Mouse (Mus musculus): ENCODE data around the gene Rundc3a.
A peak's percentile ranks its signal among the peaks of the same experiment; 100 is the strongest.
"Not testable (repeated sequence)": the region's sequence is repeated elsewhere in the genome, so short reads cannot be mapped to it uniquely, and the experiment has no call there.

Gene Rundc3a

GRCm38 (mm10) chr11:102410345-102410744 is 17.1 kb downstream of the Rundc3a start:
- DNase-seq: not testable (repeated sequence)

- no peak for DNase-seq
Measured at GRCm38 (mm10) chr11:102411061-102411460, 17.9 kb downstream of the Rundc3a start.

GRCm38 (mm10) chr11:102411704-102412103 is 18.5 kb downstream of the Rundc3a start:
- peak; percentile 76 for DNase-seq

GRCm38 (mm10) chr11:102413059-102413458 is 19.9 kb downstream of the Rundc3a start:
- DNase-seq: no peak

- no peak for DNase-seq
Measured at GRCm38 (mm10) chr11:102415034-102415802, 22.0 kb downstream of the Rundc3a start.

- no peak for DNase-seq
Measured at GRCm38 (mm10) chr11:102417160-102417559, 24.0 kb downstream of the Rundc3a start.

- no peak for DNase-seq
Measured at GRCm38 (mm10) chr11:102418887-102419286, 25.7 kb downstream of the Rundc3a start.

- DNase-seq: no peak
Measured at GRCm38 (mm10) chr11:102421559-102421958, 28.4 kb downstream of the Rundc3a start.

- no peak for DNase-seq
Measured at GRCm38 (mm10) chr11:102424666-102425065, 31.5 kb downstream of the Rundc3a start.

GRCm38 (mm10) chr11:102425555-102426316 is 32.5 kb downstream of the Rundc3a start:
- no peak for DNase-seq

GRCm38 (mm10) chr11:102428981-102429540 is 35.9 kb downstream of the Rundc3a start:
- no peak for DNase-seq

GRCm38 (mm10) chr11:102429551-102429950 is 36.3 kb downstream of the Rundc3a start:
- no peak for DNase-seq

- peak; percentile 88 for DNase-seq
Measured at GRCm38 (mm10) chr11:102430121-102431017, 37.2 kb downstream of the Rundc3a start, which contains the start of gene Grn. Gene Grn (plus strand): TSS chr11:102430315.

- DNase-seq: peak; percentile 78
Measured at GRCm38 (mm10) chr11:102431018-102431645, 37.9 kb downstream of the Rundc3a start.

GRCm38 (mm10) chr11:102431728-102432114 is 38.5 kb downstream of the Rundc3a start:
- DNase-seq: no peak

- no peak for DNase-seq
Measured at GRCm38 (mm10) chr11:102432115-102432843, 39.1 kb downstream of the Rundc3a start.

GRCm38 (mm10) chr11:102432896-102433295 is 39.7 kb downstream of the Rundc3a start:
- peak; percentile 20 for DNase-seq

- DNase-seq: no peak
Measured at GRCm38 (mm10) chr11:102433866-102434265, 40.7 kb downstream of the Rundc3a start.

- DNase-seq: peak; percentile 85
Measured at GRCm38 (mm10) chr11:102434406-102434805, 41.2 kb downstream of the Rundc3a start.

GRCm38 (mm10) chr11:102434816-102435705 is 41.9 kb downstream of the Rundc3a start:
- no peak for DNase-seq
